Mouse (Mus musculus) kidney, embryonic 14.5 days (tissue): ENCODE data around the gene Epor. TPM values are rescaled to one million over a fixed set of nuclear protein-coding genes. Genes with fewer than 3 reads are reported as not detected.

Experiments
- ATAC-seq: fragments of 200-750 bp; cut with Nextera tagmentation; 2 replicates; pipeline ENCODE4 v1.8.0; 2017; ENCODE audit warnings: moderate number of reproducible peaks, mild to moderate bottlenecking, moderate TSS enrichment, moderate library complexity; ENCODE audit not compliant: low FRiP score, low TSS enrichment
- H3K27ac ChIP-seq: fragments of 300-500 bp; sonication (generic); 2 replicates; pipeline ENCODE4 v1.5.1; 2014; ENCODE audit warnings: low read depth, mild to moderate bottlenecking, low read length, moderate library complexity, mixed read lengths
- H3K27me3 ChIP-seq: fragments of 300-500 bp; sonication (generic); 2 replicates; pipeline ENCODE4 v1.6.1; 2014; ENCODE audit warnings: mild to moderate bottlenecking, low read length; ENCODE audit not compliant: control insufficient read depth, insufficient read depth
- H3K36me3 ChIP-seq: fragments of 300-500 bp; sonication (generic); 2 replicates; pipeline ENCODE4 v1.6.1; 2014; ENCODE audit warnings: low read length, mixed read lengths; ENCODE audit not compliant: control insufficient read depth, insufficient read depth
- H3K4me1 ChIP-seq: fragments of 300-500 bp; sonication (generic); 2 replicates; pipeline ENCODE4 v1.6.1; 2014; ENCODE audit warnings: low read length, mixed read lengths; ENCODE audit not compliant: control insufficient read depth, insufficient read depth
- H3K4me2 ChIP-seq: fragments of 300-500 bp; sonication (generic); replicated peaks from 2 replicates; pipeline ENCODE4 v1.6.1; 2014; ENCODE audit warnings: low read depth, mild to moderate bottlenecking, low read length
- H3K4me3 ChIP-seq: fragments of 300-500 bp; sonication (generic); 2 replicates; pipeline ENCODE4 v1.5.1; 2014; ENCODE audit warnings: mild to moderate bottlenecking, low read length
- H3K9ac ChIP-seq: fragments of 300-500 bp; sonication (generic); 2 replicates; pipeline ENCODE4 v1.6.1; 2014; ENCODE audit warnings: low read depth, mild to moderate bottlenecking, low read length, moderate library complexity
- H3K9me3 ChIP-seq: fragments of 300-500 bp; sonication (generic); 2 replicates; pipeline ENCODE4 v1.6.1; 2016; ENCODE audit warnings: low read length; ENCODE audit not compliant: control insufficient read depth
- WGBS: fragments of 180-500 bp; shearing (Covaris S2); extraction: QIAGEN DNeasy Blood & Tissue Kit; methylation state at CpG from one replicate; pipeline ENCODE4 v1.1.7; 2014; 5-methylcytosine and 5-hydroxymethylcytosine counted together
- polyA plus RNA-seq: library from polyadenylated mRNA; unstranded; fragments of >200 nt; fragmentation: Nextera tagmentation; extraction: Ambion mirVana; gene quantifications from 2 replicates; pipeline ENCODE4 v1.2.1, GENCODE M21; 2014

The Epor gene
- polyA plus RNA-seq = 10.5 and 11.4 TPM in 2 replicates

GRCm38 (mm10) chr9:21963417-21963816 lies at the start of gene Epor:
TSS of gene Epor (minus strand) at chr9:21963506.
- peaks cover 27% of the 10 kb centered on the region for H3K4me1 ChIP-seq
- peaks cover 12% of the 10 kb centered on the region for H3K27me3 ChIP-seq
- H3K9ac ChIP-seq = peak within 1 kb of the TSS; percentile 40; the same call in 1 of the 2 replicates
- 5% methylated on average over 8 of the region's 8 CpGs for WGBS
- H3K4me2 ChIP-seq = peak within 1 kb of the TSS; percentile 82
- H3K36me3 ChIP-seq = no peaks in the 10 kb centered on the region
- no peaks in the 10 kb centered on the region for H3K9me3 ChIP-seq
- peak; percentile 55 for ATAC-seq
- peak within 1 kb of the TSS; percentile 51 for H3K4me3 ChIP-seq
- H3K27ac ChIP-seq = no peak within 1 kb of the TSS

DNA sequence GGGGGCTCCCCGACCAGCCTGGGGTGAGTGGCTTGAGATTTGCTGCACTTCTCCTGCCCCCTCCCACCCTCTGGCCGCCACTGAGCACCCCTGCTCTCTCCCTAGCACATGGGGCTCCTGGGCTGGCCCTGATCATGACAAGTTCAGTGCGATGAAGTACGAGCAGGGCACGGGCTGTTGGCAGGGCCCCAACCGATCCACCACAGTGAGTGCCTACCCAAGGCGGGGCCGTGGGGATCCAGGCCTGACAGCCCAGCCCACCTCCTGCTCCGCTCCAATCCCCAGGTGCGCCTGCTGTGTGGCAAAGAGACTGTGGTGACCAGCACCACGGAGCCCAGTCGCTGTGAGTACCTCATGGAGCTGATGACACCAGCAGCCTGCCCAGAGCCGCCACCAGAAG lies 49.4 kb upstream of the Epor start:
- Histone ChIP-seq H3K9me3 (no peaks in the 10 kb centered on the region), H3K27me3 (no peaks in the 10 kb centered on the region), H3K27ac (no peak overlapping the region), H3K9ac (no peak overlapping the region), H3K4me1 (no peaks in the 10 kb centered on the region), H3K4me3 (no peak overlapping the region), H3K4me2 (no peak overlapping the region), H3K36me3 (peaks cover 69% of the 10 kb centered on the region)
- 99% methylated on average over 13 of the region's 13 CpGs for WGBS
- ATAC-seq = no peak

GRCm38 (mm10) chr9:22011055-22011454 lies 47.7 kb upstream of the Epor start:
- Histone ChIP-seq H3K4me2 (no peak overlapping the region), H3K9me3 (no peaks in the 10 kb centered on the region), H3K36me3 (peaks cover 85% of the 10 kb centered on the region), H3K4me1 (no peaks in the 10 kb centered on the region), H3K27me3 (no peaks in the 10 kb centered on the region), H3K4me3 (no peak overlapping the region), H3K9ac (no peak overlapping the region), H3K27ac (no peak overlapping the region)
- no peak for ATAC-seq
- WGBS = 86% methylated on average over 5 of the region's 5 CpGs

- Histone ChIP-seq H3K36me3 (peaks cover 54% of the 10 kb centered on the region), H3K4me1 (peaks cover 18% of the 10 kb centered on the region), H3K9me3 (no peaks in the 10 kb centered on the region), H3K9ac (no peak overlapping the region), H3K27ac (no peak overlapping the region), H3K27me3 (no peaks in the 10 kb centered on the region), H3K4me3 (no peak overlapping the region), H3K4me2 (no peak overlapping the region)
- WGBS = 97% methylated on average over 12 of the region's 12 CpGs
- ATAC-seq = no peak
Observed at GRCm38 (mm10) chr9:22004546-22004945, 41.2 kb upstream of the Epor start.

DNA sequence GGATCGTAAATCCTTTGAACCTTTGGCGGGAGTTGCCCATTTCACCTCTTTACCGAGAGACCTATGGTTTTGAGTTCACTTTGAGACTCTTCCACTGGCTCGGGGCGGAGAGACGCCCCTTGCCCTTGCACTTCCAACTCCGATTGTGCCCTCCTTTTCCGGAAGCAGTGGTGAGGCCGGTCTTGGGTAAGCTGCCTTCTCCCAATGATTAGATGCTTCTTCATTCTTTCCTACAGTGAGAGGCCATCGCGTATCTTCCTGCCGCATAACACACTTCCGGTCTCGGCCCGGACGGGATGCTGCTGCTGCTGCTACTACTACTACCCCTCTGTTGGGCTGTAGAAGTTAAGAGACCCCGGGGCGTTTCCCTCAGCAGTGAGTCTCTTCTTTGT lies 39.9 kb upstream of the Epor start:
- Histone ChIP-seq H3K4me1 (peaks cover 18% of the 10 kb centered on the region), H3K9me3 (no peaks in the 10 kb centered on the region), H3K9ac (peak overlapping the region; percentile 68), H3K27ac (peak overlapping the region; percentile 59; the same call in 1 of the 2 replicates), H3K27me3 (no peaks in the 10 kb centered on the region), H3K36me3 (peaks cover 40% of the 10 kb centered on the region), H3K4me2 (peak overlapping the region; percentile 62), H3K4me3 (peak overlapping the region; percentile 74)
- under 1% methylated on average over 18 of the region's 18 CpGs for WGBS
- peak; percentile 1; the same call in 1 of the 2 replicates for ATAC-seq

- Histone ChIP-seq H3K9me3 (no peaks in the 10 kb centered on the region), H3K9ac (peak within 1 kb of the TSS; percentile 68), H3K27me3 (0 out of 2 replicates have a peak, but pooled peaks cover 2% of the 10 kb centered on the region), H3K4me1 (peaks cover 18% of the 10 kb centered on the region), H3K4me2 (peak within 1 kb of the TSS; percentile 62), H3K27ac (peak within 1 kb of the TSS; percentile 59; the same call in 1 of the 2 replicates), H3K4me3 (peak within 1 kb of the TSS; percentile 74), H3K36me3 (peaks cover 34% of the 10 kb centered on the region)
- peak; percentile 99 for ATAC-seq
- WGBS = 6% methylated on average over 57 of the region's 57 CpGs
Observed at GRCm38 (mm10) chr9:22002194-22003162, 39.2 kb upstream of the Epor start, which contains the start of the genes Ccdc151 and Prkcsh. TSS of gene Ccdc151 (minus strand) at chr9:22002634. TSS of gene Prkcsh (plus strand) at chr9:22002806.

GRCm38 (mm10) chr9:22001633-22002032 lies 38.3 kb upstream of the Epor start:
- Histone ChIP-seq H3K36me3 (peaks cover 26% of the 10 kb centered on the region), H3K4me1 (peaks cover 18% of the 10 kb centered on the region), H3K4me3 (no peak overlapping the region), H3K9me3 (no peaks in the 10 kb centered on the region), H3K9ac (no peak overlapping the region), H3K4me2 (no peak overlapping the region), H3K27me3 (0 out of 2 replicates have a peak, but pooled peaks cover 2% of the 10 kb centered on the region), H3K27ac (no peak overlapping the region)
- 85% methylated on average over 4 of the region's 4 CpGs for WGBS
- no peak for ATAC-seq

- Histone ChIP-seq H3K27ac (no peak overlapping the region), H3K36me3 (peaks cover 12% of the 10 kb centered on the region; the same call in 1 of the 2 replicates), H3K4me3 (no peak overlapping the region), H3K4me2 (no peak overlapping the region), H3K27me3 (0 out of 2 replicates have a peak, but pooled peaks cover 2% of the 10 kb centered on the region), H3K9ac (no peak overlapping the region), H3K4me1 (peaks cover 18% of the 10 kb centered on the region), H3K9me3 (no peaks in the 10 kb centered on the region)
- 92% methylated on average over 6 of the region's 6 CpGs for WGBS
- no peak for ATAC-seq
Observed at GRCm38 (mm10) chr9:22000296-22000695, 37.0 kb upstream of the Epor start.
